Mouse (Mus musculus): ENCODE data around the gene Col5a1. TPM values are rescaled to one million over a fixed set of nuclear protein-coding genes. Genes with fewer than 3 reads are reported as not detected.

Gene Col5a1
- polyA plus RNA-seq, 1 experiment, result 0.03 TPM

GRCm38 (mm10) chr2:27916316-27916715 is 30.1 kb downstream of the Col5a1 start:
- Histone ChIP-seq H3K4me1 (no peaks in the 10 kb centered on the region), H3K4me3 (replicated peaks) (no peak overlapping the region), H3K9me3 (peaks cover 3% of the 10 kb centered on the region), H3K27me3 (replicated peaks) (peaks cover 39% of the 10 kb centered on the region), H3K36me3 (replicated peaks; ENCODE audit: low read length) (no peaks in the 10 kb centered on the region)
- TF ChIP-seq GATA1 (IDR thresholded peaks at IDR 0.05; ENCODE audit: borderline replicate concordance, low read length), result no peak

GRCm38 (mm10) chr2:27917177-27917576 is 31.0 kb downstream of the Col5a1 start:
- Histone ChIP-seq H3K4me1 (no peaks in the 10 kb centered on the region), H3K27me3 (replicated peaks) (peaks cover 39% of the 10 kb centered on the region), H3K9me3 (peaks cover 3% of the 10 kb centered on the region), H3K36me3 (replicated peaks; ENCODE audit: low read length) (no peaks in the 10 kb centered on the region), H3K4me3 (replicated peaks) (no peak overlapping the region)
- no peak for TF ChIP-seq GATA1 (IDR thresholded peaks at IDR 0.05; ENCODE audit: borderline replicate concordance, low read length)
- no peak for TF ChIP-seq FLI1 (IDR thresholded peaks at IDR 0.05; ENCODE audit: low read length)

GRCm38 (mm10) chr2:27918106-27918505 is 31.9 kb downstream of the Col5a1 start:
- no peaks in the 10 kb centered on the region for H3K4me1 ChIP-seq
- H3K9me3 ChIP-seq, result peaks cover 3% of the 10 kb centered on the region
- TF ChIP-seq FLI1 (IDR thresholded peaks at IDR 0.05; ENCODE audit: low read length) (no peak), GATA1 (IDR thresholded peaks at IDR 0.05; ENCODE audit: borderline replicate concordance, low read length) (no peak)
- peaks cover 36% of the 10 kb centered on the region for H3K27me3 ChIP-seq (replicated peaks)
- no peaks in the 10 kb centered on the region for H3K36me3 ChIP-seq (replicated peaks; ENCODE audit: low read length)
- H3K4me3 ChIP-seq (replicated peaks), result no peak overlapping the region

- H3K9me3 ChIP-seq, result peaks cover 3% of the 10 kb centered on the region
- peaks cover 35% of the 10 kb centered on the region for H3K27me3 ChIP-seq (replicated peaks)
- no peak overlapping the region for H3K4me3 ChIP-seq (replicated peaks)
- H3K4me1 ChIP-seq, result no peaks in the 10 kb centered on the region
- H3K36me3 ChIP-seq (replicated peaks; ENCODE audit: low read length), result no peaks in the 10 kb centered on the region
- TF ChIP-seq GATA1 (IDR thresholded peaks at IDR 0.05; ENCODE audit: borderline replicate concordance, low read length) (no peak), FLI1 (IDR thresholded peaks at IDR 0.05; ENCODE audit: low read length) (no peak)
These were observed 33.2 kb downstream of the Col5a1 start for GRCm38 (mm10) chr2:27919309-27919850.

GRCm38 (mm10) chr2:27922053-27922452 is 35.8 kb downstream of the Col5a1 start:
- H3K4me1 ChIP-seq, result no peaks in the 10 kb centered on the region
- H3K9me3 ChIP-seq, result no peaks in the 10 kb centered on the region
- H3K4me3 ChIP-seq (replicated peaks), result no peak overlapping the region
- TF ChIP-seq FLI1 (IDR thresholded peaks at IDR 0.05; ENCODE audit: low read length) (no peak), GATA1 (IDR thresholded peaks at IDR 0.05; ENCODE audit: borderline replicate concordance, low read length) (no peak)
- H3K27me3 ChIP-seq (replicated peaks), result peaks cover 42% of the 10 kb centered on the region
- no peaks in the 10 kb centered on the region for H3K36me3 ChIP-seq (replicated peaks; ENCODE audit: low read length)

- H3K4me3 ChIP-seq (replicated peaks), result no peak overlapping the region
- H3K36me3 ChIP-seq (replicated peaks; ENCODE audit: low read length), result no peaks in the 10 kb centered on the region
- no peaks in the 10 kb centered on the region for H3K9me3 ChIP-seq
- no peaks in the 10 kb centered on the region for H3K4me1 ChIP-seq
- H3K27me3 ChIP-seq (replicated peaks), result peaks cover 42% of the 10 kb centered on the region
- TF ChIP-seq GATA1 (IDR thresholded peaks at IDR 0.05; ENCODE audit: borderline replicate concordance, low read length), result no peak
- TF ChIP-seq FLI1 (IDR thresholded peaks at IDR 0.05; ENCODE audit: low read length), result no peak
These were observed 37.5 kb downstream of the Col5a1 start for GRCm38 (mm10) chr2:27923718-27924117.

GRCm38 (mm10) chr2:27924463-27924862 is 38.2 kb downstream of the Col5a1 start:
- TF ChIP-seq FLI1 (IDR thresholded peaks at IDR 0.05; ENCODE audit: low read length), result no peak
- no peak for TF ChIP-seq GATA1 (IDR thresholded peaks at IDR 0.05; ENCODE audit: borderline replicate concordance, low read length)
- Histone ChIP-seq H3K36me3 (replicated peaks; ENCODE audit: low read length) (no peaks in the 10 kb centered on the region), H3K9me3 (no peaks in the 10 kb centered on the region), H3K4me1 (no peaks in the 10 kb centered on the region), H3K27me3 (replicated peaks) (peaks cover 43% of the 10 kb centered on the region), H3K4me3 (replicated peaks) (no peak overlapping the region)

GRCm38 (mm10) chr2:27926478-27927165 is 40.4 kb downstream of the Col5a1 start:
- Histone ChIP-seq H3K4me1 (no peaks in the 10 kb centered on the region), H3K27me3 (replicated peaks) (peaks cover 40% of the 10 kb centered on the region)
- TF ChIP-seq FLI1 (IDR thresholded peaks at IDR 0.05; ENCODE audit: low read length) (no peak), GATA1 (IDR thresholded peaks at IDR 0.05; ENCODE audit: borderline replicate concordance, low read length) (no peak)

GRCm38 (mm10) chr2:27930471-27931015 is 44.3 kb downstream of the Col5a1 start:
- Histone ChIP-seq H3K27me3 (replicated peaks) (peaks cover 59% of the 10 kb centered on the region), H3K4me1 (no peaks in the 10 kb centered on the region; the same call in 1 of the 2 replicates), H3K4me3 (replicated peaks) (no peak overlapping the region), H3K36me3 (replicated peaks; ENCODE audit: low read length) (no peaks in the 10 kb centered on the region), H3K9me3 (no peaks in the 10 kb centered on the region)
- no peak for TF ChIP-seq FLI1 (IDR thresholded peaks at IDR 0.05; ENCODE audit: low read length)
- no peak for TF ChIP-seq GATA1 (IDR thresholded peaks at IDR 0.05; ENCODE audit: borderline replicate concordance, low read length)

More at GRCm38 (mm10) chr2:27926478-27927165, 40.4 kb downstream of the Col5a1 start:
- H3K9me3 ChIP-seq, result no peaks in the 10 kb centered on the region
- H3K4me3 ChIP-seq (replicated peaks), result no peak overlapping the region
- no peaks in the 10 kb centered on the region for H3K36me3 ChIP-seq (replicated peaks; ENCODE audit: low read length)

- Histone ChIP-seq H3K4me1 (peaks cover 3% of the 10 kb centered on the region; the same call in 1 of the 2 replicates), H3K36me3 (replicated peaks; ENCODE audit: low read length) (no peaks in the 10 kb centered on the region), H3K4me3 (replicated peaks) (no peak overlapping the region), H3K27me3 (replicated peaks) (peaks cover 61% of the 10 kb centered on the region), H3K9me3 (no peaks in the 10 kb centered on the region)
- TF ChIP-seq GATA1 (IDR thresholded peaks at IDR 0.05; ENCODE audit: borderline replicate concordance, low read length) (no peak), FLI1 (IDR thresholded peaks at IDR 0.05; ENCODE audit: low read length) (no peak)
These were observed 44.9 kb downstream of the Col5a1 start for GRCm38 (mm10) chr2:27931130-27931529.

All from megakaryocyte, embryonic 14.5 days (primary cell).